Comparison of ENCODE assay signal across 20 mouse cellular contexts in the genomic region with DNA sequence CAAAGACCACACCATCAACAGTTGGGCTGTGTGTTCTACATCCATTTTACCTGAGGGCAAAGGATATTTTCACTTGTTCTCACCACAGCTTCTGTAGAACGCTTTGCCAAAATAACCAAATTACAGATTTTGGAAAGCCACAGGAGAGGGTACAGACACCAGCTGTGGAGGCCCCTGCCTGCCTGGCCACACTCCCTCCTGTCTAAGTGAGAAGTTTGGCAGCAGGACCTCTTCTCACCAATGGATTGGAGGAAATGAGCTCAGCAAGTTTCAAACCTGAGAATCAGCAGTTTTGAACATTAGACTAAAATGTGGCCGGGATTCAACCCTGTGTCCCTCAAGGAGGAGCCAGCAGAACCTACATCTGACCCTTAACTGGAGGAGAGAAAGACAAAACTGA.
A peak's percentile ranks its signal among the peaks of the same experiment; 100 is the strongest.
DNase-seq lines count a peak whose midpoint lies in the region; ATAC-seq and TF ChIP-seq lines count a peak whose summit lies in the region.
"Had no signal": no experiment of that assay in that cellular context is flagged by ENCODE, and none has a peak within 500 bp of the region (broad histone marks: within the 10 kb centered on the region; RNA-seq: fewer than 3 reads in every experiment).

No protein-coding gene starts in this region.

- ATAC-seq in neural tube, embryonic 13.5 days (ENCODE audit: low read depth) = no peak
- peak; percentile 57; the same call in 1 of the 2 replicates for ATAC-seq in limb, embryonic 14.5 days (ENCODE audit: low FRiP score, low read depth)
- ATAC-seq in hindbrain, embryonic 12.5 days (ENCODE audit: low FRiP score) = no peak
- ATAC-seq: forebrain, embryonic 14.5 days; intestine, embryonic 15.5 days had no signal

- 63% methylated on average over 2 of the region's 2 CpGs for WGBS in heart, embryonic 10.5 days
- 70% methylated on average over 2 of the region's 2 CpGs for WGBS in neural tube, embryonic 13.5 days
- WGBS in limb, embryonic 14.5 days = 59% methylated on average over 2 of the region's 2 CpGs
- 82% methylated on average over 2 of the region's 2 CpGs for WGBS in hindbrain, embryonic 12.5 days

- peak; percentile 2 for DNase-seq in heart, postnatal 25 days (ENCODE audit: low spot score)
- no peak for DNase-seq in heart, embryonic 10.5 days (ENCODE audit: low spot score)
- no peak for DNase-seq in neural tube, embryonic 10.5 days (ENCODE audit: extremely low spot score, low spot score)
- peak; percentile 44 for DNase-seq in limb, embryonic 14.5 days (ENCODE audit: low spot score)
- DNase-seq in testis, postnatal 10 days (ENCODE audit: low spot score) = no peak
- DNase-seq: adrenal gland, postnatal 10 days; cerebellum, adult 11 months; cerebellum, adult 8-10 months; cerebellum, postnatal 25 days; gastrocnemius, adult 2 months; gastrocnemius, postnatal 25 days; heart, postnatal 4 days had no signal

- no peaks in the 10 kb centered on the region for H3K36me3 ChIP-seq in heart, embryonic 10.5 days
- H3K36me3 ChIP-seq in neural tube, embryonic 13.5 days = no peaks in the 10 kb centered on the region
- no peaks in the 10 kb centered on the region for H3K36me3 ChIP-seq in limb, embryonic 14.5 days (ENCODE audit: control insufficient read depth, insufficient read depth, low read length)
- H3K36me3 ChIP-seq in hindbrain, embryonic 12.5 days = no peaks in the 10 kb centered on the region
- H3K36me3 ChIP-seq: embryonic facial prominence, embryonic 13.5 days; forebrain, embryonic 10.5 days; heart, embryonic 13.5 days; intestine, embryonic 15.5 days had no signal

- H3K4me3 ChIP-seq in heart, embryonic 10.5 days = no peak overlapping the region
- H3K4me3 ChIP-seq in neural tube, embryonic 13.5 days = no peak overlapping the region
- no peak overlapping the region for H3K4me3 ChIP-seq in limb, embryonic 14.5 days (replicated peaks; ENCODE audit: low read length)
- H3K4me3 ChIP-seq in hindbrain, embryonic 12.5 days = no peak overlapping the region
- H3K4me3 ChIP-seq: embryonic facial prominence, embryonic 13.5 days; forebrain, embryonic 10.5 days; gastrocnemius, adult 2 months; heart, embryonic 13.5 days; intestine, embryonic 15.5 days had no signal

- no peak overlapping the region for H3K9ac ChIP-seq in neural tube, embryonic 13.5 days
- H3K9ac ChIP-seq in limb, embryonic 14.5 days (ENCODE audit: low read depth, low read length, severe bottlenecking) = no peak overlapping the region
- no peak overlapping the region for H3K9ac ChIP-seq in hindbrain, embryonic 12.5 days
- H3K9ac ChIP-seq: embryonic facial prominence, embryonic 13.5 days; heart, embryonic 13.5 days; hindbrain, embryonic 14.5 days; intestine, embryonic 15.5 days had no signal

- H3K9me3 ChIP-seq in heart, embryonic 10.5 days = no peaks in the 10 kb centered on the region
- H3K9me3 ChIP-seq in neural tube, embryonic 13.5 days = no peaks in the 10 kb centered on the region
- no peaks in the 10 kb centered on the region for H3K9me3 ChIP-seq in limb, embryonic 14.5 days (ENCODE audit: control insufficient read depth, low read length)
- no peaks in the 10 kb centered on the region for H3K9me3 ChIP-seq in hindbrain, embryonic 12.5 days (replicated peaks)
- H3K9me3 ChIP-seq: embryonic facial prominence, embryonic 13.5 days; forebrain, embryonic 10.5 days; heart, embryonic 13.5 days; intestine, embryonic 15.5 days had no signal

- H3K27me3 ChIP-seq in heart, embryonic 10.5 days (ENCODE audit: insufficient read depth, poor library complexity, severe bottlenecking) = no peaks in the 10 kb centered on the region
- H3K27me3 ChIP-seq in neural tube, embryonic 13.5 days = no peaks in the 10 kb centered on the region
- H3K27me3 ChIP-seq in limb, embryonic 14.5 days (ENCODE audit: control insufficient read depth, insufficient read depth, low read length) = no peaks in the 10 kb centered on the region
- no peaks in the 10 kb centered on the region for H3K27me3 ChIP-seq in hindbrain, embryonic 12.5 days
- H3K27me3 ChIP-seq: embryonic facial prominence, embryonic 13.5 days; intestine, embryonic 15.5 days had no signal

- TF ChIP-seq POLR2A in limb, embryonic 14.5 days (IDR thresholded peaks at IDR 0.05; ENCODE audit: borderline replicate concordance, extremely low read depth, insufficient read depth, insufficient read length) = no peak

- H3K4me2 ChIP-seq in neural tube, embryonic 13.5 days = no peak overlapping the region
- H3K4me2 ChIP-seq in limb, embryonic 14.5 days (replicated peaks; ENCODE audit: low read depth, low read length, severe bottlenecking) = no peak overlapping the region
- H3K4me2 ChIP-seq in hindbrain, embryonic 12.5 days (replicated peaks) = no peak overlapping the region
- H3K4me2 ChIP-seq: embryonic facial prominence, embryonic 13.5 days; heart, embryonic 13.5 days; hindbrain, embryonic 14.5 days; intestine, embryonic 15.5 days had no signal

- no peaks in the 10 kb centered on the region for H3K4me1 ChIP-seq in heart, embryonic 10.5 days
- H3K4me1 ChIP-seq in neural tube, embryonic 13.5 days (replicated peaks) = peaks cover 14% of the 10 kb centered on the region
- peaks cover 10% of the 10 kb centered on the region; the same call in 1 of the 2 replicates for H3K4me1 ChIP-seq in limb, embryonic 14.5 days (ENCODE audit: control insufficient read depth, insufficient read depth, low read length)
- no peaks in the 10 kb centered on the region for H3K4me1 ChIP-seq in hindbrain, embryonic 12.5 days
- H3K4me1 ChIP-seq: embryonic facial prominence, embryonic 13.5 days; forebrain, embryonic 10.5 days; heart, embryonic 13.5 days; intestine, embryonic 15.5 days had no signal

- intact Hi-C loops in heart, postnatal 25 days (cut with DNase I) = no loop called here

- no peak overlapping the region for H3K27ac ChIP-seq in heart, embryonic 10.5 days
- peak overlapping the region; percentile 34; the same call in 1 of the 2 replicates for H3K27ac ChIP-seq in neural tube, embryonic 13.5 days (replicated peaks)
- H3K27ac ChIP-seq in limb, embryonic 14.5 days (replicated peaks; ENCODE audit: low read depth, low read length) = no peak overlapping the region
- H3K27ac ChIP-seq in hindbrain, embryonic 12.5 days = no peak overlapping the region
- H3K27ac ChIP-seq: embryonic facial prominence, embryonic 13.5 days; forebrain, embryonic 10.5 days; gastrocnemius, adult 2 months; heart, embryonic 13.5 days; hindbrain, embryonic 14.5 days; intestine, embryonic 15.5 days had no signal

Comparison
In these comparisons a context has a peak if more than half of its experiments do, and no peak if none do; other contexts are left out.
1. DNase-seq: peak in heart, postnatal 25 days (single experiment) and limb, embryonic 14.5 days (single experiment); none in heart, embryonic 10.5 days (single experiment), neural tube, embryonic 10.5 days (single experiment) and testis, postnatal 10 days (single experiment).